Mouse (Mus musculus) heart, adult 2 months (tissue): ENCODE data around the gene Gm20605. TPM values are rescaled to one million over a fixed set of nuclear protein-coding genes. Genes with fewer than 3 reads are reported as not detected.

ENCODE experiments used
- DNase-seq, 2 experiments: peaks; one replicate each; pipeline ENCODE4 v3.0.0; 2021
- H3K27ac ChIP-seq: fragments of 200-600 bp; 2 replicates; pipeline ENCODE4 v1.8.1; 2022
- H3K27me3 ChIP-seq: fragments of 200-500 bp; 2 replicates; pipeline ENCODE4 v1.6.1; 2012; ENCODE audit warnings: mild to moderate bottlenecking, low read length, inconsistent platforms, mixed read lengths; ENCODE audit not compliant: control insufficient read depth, insufficient read depth
- H3K36me3 ChIP-seq: fragments of 200-500 bp; 2 replicates; pipeline ENCODE4 v1.6.1; 2012; ENCODE audit warnings: low read length, inconsistent platforms; ENCODE audit not compliant: control insufficient read depth, insufficient read depth
- H3K4me1 ChIP-seq: fragments of 200-500 bp; 2 replicates; pipeline ENCODE4 v1.6.1; 2011; ENCODE audit warnings: low read length; ENCODE audit not compliant: control insufficient read depth, insufficient read depth
- H3K4me3 ChIP-seq: fragments of 200-600 bp; 2 replicates; pipeline ENCODE4 v1.8.1; 2022
- H3K79me2 ChIP-seq: fragments of 200-500 bp; replicated peaks from 2 replicates; pipeline ENCODE4 v1.6.1; 2012; ENCODE audit warnings: mild to moderate bottlenecking, inconsistent platforms, low read length, moderate library complexity, mixed read lengths; ENCODE audit not compliant: control insufficient read depth, insufficient read depth
- H3K9ac ChIP-seq: fragments of 200-500 bp; 2 replicates; pipeline ENCODE4 v1.6.1; 2012; ENCODE audit warnings: low read depth, mild to moderate bottlenecking, control low read depth, inconsistent platforms, low read length, mixed read lengths
- CTCF ChIP-seq: fragments of 200-600 bp; IDR thresholded peaks from 2 replicates; pipeline ENCODE4 v1.8.1; 2022; ENCODE audit warnings: antibody characterized with exemption, mild to moderate bottlenecking, moderate library complexity
- EP300 ChIP-seq: fragments of 200-500 bp; IDR thresholded peaks from 2 replicates; pipeline ENCODE4 v1.6.1; 2011; ENCODE audit warnings: low read depth, low read length, control low read depth; ENCODE audit not compliant: insufficient read depth
- POLR2A ChIP-seq: fragments of 200-500 bp; IDR thresholded peaks from 2 replicates; pipeline ENCODE4 v1.6.1; 2011; ENCODE audit warnings: mild to moderate bottlenecking, low read depth, low read length, control low read depth; ENCODE audit not compliant: insufficient read depth
- WGBS: fragments of 180-500 bp; shearing (Covaris S2); methylation state at CpG from one replicate; pipeline ENCODE4 v1.1.7; 2018; 5-methylcytosine and 5-hydroxymethylcytosine counted together
- intact Hi-C: fragments of 180-260 bp; cut with DNase I; formaldehyde crosslinking; loops from one replicate; pipeline ENCODE4 v1.15.1; 2025
- polyA plus RNA-seq: library from polyadenylated mRNA; depleted of rRNA; stranded (reverse); fragments of >200 nt; gene quantifications from 2 replicates; pipeline ENCODE4 v1.2.3, GENCODE M21; 2012
- total RNA-seq, 2 experiments: library from RNA; stranded (reverse); gene quantifications; 2 replicates each; pipeline ENCODE4 v1.2.3; 2021

Gene Gm20605
- total and polyA plus RNA-seq, 3 experiments: 2.8 to 9.5 (median 4.3) TPM

DNA sequence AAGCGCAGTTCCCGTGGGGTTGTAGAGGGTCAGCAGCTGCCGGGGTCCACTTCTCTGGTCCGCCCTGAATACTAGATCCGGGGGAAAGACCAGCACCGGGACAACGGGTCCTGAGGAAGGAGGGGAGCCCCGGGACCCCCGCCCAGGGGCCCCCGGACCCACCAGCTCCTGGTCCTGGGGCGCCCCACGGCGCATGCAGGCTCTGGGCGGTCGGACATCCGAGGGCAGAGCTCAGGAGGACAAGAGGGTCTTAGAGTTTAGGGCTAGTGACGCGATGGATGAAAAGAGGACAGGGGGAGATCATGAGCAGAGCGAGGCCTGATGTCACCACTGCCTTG lies 28.7 kb upstream of the Gm20605 start:
- Histone ChIP-seq H3K27me3 (no peaks in the 10 kb centered on the region), H3K27ac (peak overlapping the region; percentile 99), H3K4me1 (peaks cover 9% of the 10 kb centered on the region), H3K9ac (peak overlapping the region; percentile 82), H3K4me3 (peak overlapping the region; percentile 60), H3K79me2 (no peaks in the 10 kb centered on the region; the same call in 1 of the 2 replicates), H3K36me3 (no peaks in the 10 kb centered on the region)
- DNase-seq: no peak
- TF ChIP-seq POLR2A: no peak
- no peak for TF ChIP-seq CTCF
- TF ChIP-seq EP300: no peak
- intact Hi-C loops: loop anchor here (5.0 kb wide), 1 partner anchor 52 kb away; no protein-coding TSS in a partner anchor
- 1% methylated on average over 19 of the region's 19 CpGs for WGBS

DNA sequence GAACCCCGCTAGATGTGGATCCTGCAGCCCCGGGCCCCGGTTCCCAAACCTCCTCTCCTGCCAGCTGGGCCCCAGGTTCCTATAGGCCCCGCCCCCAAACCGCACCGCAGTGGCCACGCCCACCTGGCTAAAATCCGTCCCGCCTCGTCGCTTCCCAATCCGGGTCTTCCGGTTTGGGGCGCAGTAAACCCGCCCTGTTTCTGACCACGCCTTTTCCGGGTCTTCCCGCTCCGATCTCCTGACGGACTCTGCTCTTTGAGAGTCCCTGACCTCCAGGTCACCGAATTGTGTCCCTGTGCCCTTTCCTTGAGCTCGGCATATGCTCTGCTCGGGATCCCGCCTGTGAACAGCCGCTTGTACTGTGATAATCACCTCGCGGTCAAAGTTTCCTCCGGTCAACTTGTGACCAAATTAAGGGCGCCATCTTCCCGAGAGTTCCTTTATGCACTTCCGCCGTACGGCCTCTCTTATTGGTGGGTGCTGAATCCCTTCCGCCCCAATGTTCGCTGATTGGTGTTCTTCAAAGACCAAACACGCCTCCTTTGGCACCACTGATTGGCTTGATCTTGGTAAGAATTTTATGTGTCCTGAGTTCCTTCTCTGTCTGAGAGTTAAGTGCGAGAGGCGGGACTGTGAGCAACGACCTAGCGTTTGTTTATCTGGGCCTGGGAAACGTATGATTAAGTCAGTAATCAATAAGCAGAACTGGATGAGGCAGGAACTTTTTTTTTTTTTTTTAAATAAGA lies 28.2 kb upstream of the Gm20605 start, which contains the start of gene Mospd3:
Mospd3 (minus strand) TSS at position 440 of the 746 bp plus-strand sequence.
- no peak for TF ChIP-seq CTCF
- TF ChIP-seq POLR2A: peak; percentile 95
- peak; percentile 28; the same call in 1 of the 2 replicates for TF ChIP-seq EP300
- H3K27me3 ChIP-seq: no peaks in the 10 kb centered on the region
- peak within 1 kb of the TSS; percentile 99 for H3K27ac ChIP-seq
- peak within 1 kb of the TSS; percentile 60 for H3K4me3 ChIP-seq
- under 1% methylated on average over 41 of the region's 41 CpGs for WGBS
- intact Hi-C loops: loop anchor here (1.0 to 5.0 kb wide), 2 partner anchors 28 to 52 kb away; no protein-coding TSS in a partner anchor
- peaks cover 9% of the 10 kb centered on the region for H3K4me1 ChIP-seq
- H3K9ac ChIP-seq: peak within 1 kb of the TSS; percentile 83
- peak; percentile 97 for DNase-seq
- H3K79me2 ChIP-seq: no peaks in the 10 kb centered on the region; the same call in 1 of the 2 replicates
- no peaks in the 10 kb centered on the region for H3K36me3 ChIP-seq

DNA sequence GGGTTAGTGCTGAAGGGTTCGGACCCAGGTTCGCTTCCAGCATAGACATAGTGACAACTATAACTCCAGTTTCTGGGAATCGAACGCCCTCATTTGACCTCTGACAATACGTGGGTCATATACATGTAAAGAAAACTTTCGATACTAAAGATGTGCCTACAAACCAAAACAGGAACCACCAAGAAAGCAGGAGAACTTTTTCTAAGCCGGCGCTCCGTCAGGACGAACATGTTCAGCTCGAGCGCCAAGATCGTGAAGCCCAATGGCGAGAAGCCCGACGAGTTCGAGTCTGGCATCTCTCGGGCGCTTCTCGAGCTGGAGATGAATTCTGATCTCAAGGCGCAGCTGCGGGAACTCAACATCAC lies 27.6 kb upstream of the Gm20605 start:
- Histone ChIP-seq H3K9ac (peak overlapping the region; percentile 72), H3K79me2 (no peaks in the 10 kb centered on the region; the same call in 1 of the 2 replicates), H3K27me3 (no peaks in the 10 kb centered on the region), H3K27ac (peak overlapping the region; percentile 99), H3K4me3 (peak overlapping the region; percentile 60), H3K4me1 (peaks cover 9% of the 10 kb centered on the region), H3K36me3 (no peaks in the 10 kb centered on the region)
- DNase-seq: peak; percentile 45 to 47
- intact Hi-C loops: loop anchor here (1.0 to 5.0 kb wide), 2 partner anchors 27 to 51 kb away; no protein-coding TSS in a partner anchor
- TF ChIP-seq EP300 (no peak), POLR2A (no peak), CTCF (no peak)
- WGBS: under 1% methylated on average over 22 of the region's 22 CpGs

DNA sequence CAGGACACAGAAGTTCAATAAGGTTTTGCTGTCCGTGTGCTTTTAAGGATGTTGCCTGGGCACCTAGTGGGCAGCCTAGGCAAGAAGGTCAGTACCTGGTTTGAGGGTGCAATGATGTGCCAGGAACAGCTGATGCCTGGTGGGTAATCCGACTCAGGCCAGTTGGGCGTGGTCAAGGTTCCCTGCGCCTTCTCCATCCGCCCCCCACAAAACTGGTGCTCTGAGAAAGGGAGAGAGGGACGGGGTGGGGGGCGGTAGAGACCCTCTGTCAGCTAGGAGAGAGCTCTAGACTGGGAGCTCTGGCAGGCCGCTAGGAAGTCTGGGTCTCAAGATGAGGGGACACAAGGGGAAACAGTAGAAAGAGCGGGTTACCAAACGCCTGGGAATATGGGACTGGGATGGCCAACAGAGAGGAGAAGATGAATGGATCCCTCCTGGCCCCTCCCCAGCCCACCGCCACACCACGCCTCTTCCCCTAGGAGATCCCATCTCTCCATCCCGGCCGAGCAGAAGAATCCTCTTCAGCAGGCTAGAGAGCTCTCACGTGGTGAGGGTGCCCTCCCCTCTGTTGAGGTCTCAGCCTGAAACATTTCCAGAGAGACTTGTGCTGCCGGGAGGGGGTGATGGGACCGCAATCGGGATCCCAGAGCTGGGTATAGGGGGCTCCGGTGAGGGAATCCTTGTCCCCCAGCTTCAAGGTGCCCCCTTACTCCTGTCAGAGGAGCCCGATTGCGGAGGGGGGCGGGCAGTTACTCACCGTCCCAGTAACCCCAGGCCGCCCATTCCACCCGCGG lies 20.9 kb upstream of the Gm20605 start:
- Histone ChIP-seq H3K4me1 (peaks cover 10% of the 10 kb centered on the region), H3K36me3 (no peaks in the 10 kb centered on the region), H3K79me2 (no peaks in the 10 kb centered on the region), H3K4me3 (no peak overlapping the region), H3K27me3 (no peaks in the 10 kb centered on the region), H3K27ac (no peak overlapping the region), H3K9ac (no peak overlapping the region)
- 61% methylated on average over 26 of the region's 26 CpGs for WGBS
- intact Hi-C loops: no loop called here
- DNase-seq: no peak
- TF ChIP-seq POLR2A (no peak), CTCF (no peak), EP300 (no peak)

DNA sequence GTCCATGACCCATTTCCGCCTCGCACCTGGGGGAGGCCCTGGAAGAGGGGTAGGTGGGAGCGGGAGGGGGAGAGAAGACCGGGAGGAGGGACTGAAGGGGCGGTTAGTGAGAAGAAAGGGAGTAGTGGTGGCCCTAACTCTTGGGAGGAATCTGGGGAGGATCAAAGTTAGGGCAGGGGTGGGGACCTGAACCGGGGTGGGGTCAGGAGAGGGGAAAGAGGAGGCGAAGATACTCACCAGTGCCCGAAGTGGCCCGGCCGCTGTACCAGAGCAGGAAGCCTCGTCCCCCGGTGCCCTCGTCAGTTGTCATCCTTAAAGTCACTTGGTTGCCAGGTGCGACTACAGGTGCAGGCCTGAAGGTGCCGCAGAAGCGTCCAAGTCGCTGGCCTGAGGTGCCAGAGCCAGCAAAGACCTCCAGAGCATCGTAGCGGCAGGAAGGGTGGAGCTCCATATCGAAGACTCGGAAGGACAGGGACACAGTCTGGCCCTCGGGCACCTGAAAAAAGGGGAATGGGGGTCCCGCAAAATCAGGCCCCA lies 20.3 kb upstream of the Gm20605 start:
- no peak overlapping the region for H3K27ac ChIP-seq
- H3K4me3 ChIP-seq: no peak overlapping the region
- no peak for TF ChIP-seq POLR2A
- TF ChIP-seq EP300: no peak
- no peak for TF ChIP-seq CTCF
- DNase-seq: no peak
- H3K79me2 ChIP-seq: no peaks in the 10 kb centered on the region
- H3K9ac ChIP-seq: no peak overlapping the region
- no peaks in the 10 kb centered on the region for H3K36me3 ChIP-seq
- 53% methylated on average over 23 of the region's 23 CpGs for WGBS
- intact Hi-C loops: no loop called here
- peaks cover 10% of the 10 kb centered on the region for H3K4me1 ChIP-seq
- H3K27me3 ChIP-seq: no peaks in the 10 kb centered on the region
